Mouse (Mus musculus) ES-E14 (cell line): ENCODE data around the gene Slc43a2.

ENCODE experiments used
- CHD2 ChIP-seq: IDR thresholded peaks from 2 replicates; pipeline ENCODE4 v1.6.1; 2014; ENCODE audit warnings: mild to moderate bottlenecking, low read depth, low read length, inconsistent platforms
- HCFC1 ChIP-seq: IDR thresholded peaks from 2 replicates; pipeline ENCODE4 v1.6.1; 2012; ENCODE audit warnings: low read length, inconsistent platforms, borderline replicate concordance; ENCODE audit not compliant: insufficient read depth
- MAFK ChIP-seq: IDR thresholded peaks from 2 replicates; pipeline ENCODE4 v1.6.1; 2014; ENCODE audit warnings: mild to moderate bottlenecking, low read depth, low read length, inconsistent platforms; ENCODE audit not compliant: insufficient read depth
- ZC3H11A ChIP-seq: IDR thresholded peaks from 2 replicates; pipeline ENCODE4 v1.6.1; 2012; ENCODE audit warnings: low read depth, mild to moderate bottlenecking, inconsistent platforms, low read length, borderline replicate concordance
- ZNF384 ChIP-seq: IDR thresholded peaks from 2 replicates; pipeline ENCODE4 v1.6.1; 2012; ENCODE audit warnings: low read depth, low read length, inconsistent platforms

DNA sequence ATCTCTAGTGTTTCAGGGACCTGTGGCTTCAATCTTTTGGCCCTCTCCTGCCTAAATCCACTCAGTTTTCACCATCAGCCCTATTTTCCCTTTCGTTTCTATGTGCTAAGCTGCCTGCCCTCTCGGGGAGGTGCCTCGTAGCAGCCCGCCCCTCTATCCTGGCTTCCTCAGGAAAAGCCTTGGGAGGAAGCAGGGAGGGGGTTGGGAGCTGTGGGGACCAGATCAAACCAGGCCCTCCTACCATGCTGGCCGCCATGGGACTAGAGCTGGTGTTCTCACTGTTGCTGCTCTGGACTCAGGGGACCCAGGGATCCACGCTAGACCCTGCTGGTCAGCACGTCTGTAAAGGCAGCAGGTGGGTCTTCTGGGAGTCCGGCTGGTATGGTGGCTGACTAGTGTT lies 18.2 kb upstream of the Slc43a2 start, which contains the start of gene Scarf1:
- TF ChIP-seq CHD2 (no peak), ZC3H11A (no peak), ZNF384 (no peak), HCFC1 (no peak), MAFK (no peak)
